Mouse (Mus musculus) neutrophil, adult 83 days (primary cell): ENCODE measurements around the gene Wdr35. TPM values are rescaled to one million over a fixed set of nuclear protein-coding genes. Genes with fewer than 3 reads are reported as not detected.

Experiments used
- total RNA-seq, 2 experiments: library from RNA; stranded (reverse); gene quantifications; one replicate each; pipeline ENCODE4 v1.2.4; 2023

Wdr35 gene
- total RNA-seq = 1 to 10 TPM in 1 of 2 experiments, under 1 TPM in 1; 0.83 to 1.5 TPM

DNA sequence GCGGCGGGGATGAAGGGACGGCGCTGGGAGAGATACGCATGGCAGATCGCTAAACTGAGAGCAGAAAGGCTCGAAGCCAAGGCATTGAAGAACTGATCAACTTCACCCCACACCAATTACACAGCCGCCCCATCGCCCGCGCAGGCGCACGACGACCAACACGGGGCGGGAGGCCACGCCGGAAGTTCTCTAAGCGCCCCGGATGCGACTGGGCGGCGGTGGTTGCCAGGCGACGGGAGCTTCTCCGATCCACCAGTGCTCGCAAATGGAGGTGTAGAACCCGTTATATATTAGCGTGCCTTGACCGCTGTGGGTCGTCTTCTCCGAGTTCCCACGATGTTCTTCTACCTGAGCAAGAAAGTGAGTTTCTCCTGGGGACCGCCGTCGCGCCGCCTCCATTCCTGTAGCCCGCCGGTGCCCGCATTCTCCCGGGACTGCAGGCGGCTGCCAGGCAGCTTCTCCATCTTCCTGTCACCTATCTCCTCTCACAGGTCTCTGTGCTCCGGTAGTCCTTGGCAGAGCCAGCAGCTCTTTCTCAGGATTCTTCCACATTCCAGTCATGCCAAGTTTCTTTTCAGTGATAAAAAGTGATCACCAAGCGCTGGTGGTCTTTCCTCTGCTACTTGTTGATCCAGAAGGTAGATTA lies at the start of gene Wdr35:
Wdr35 (plus strand) TSS at position 73 of the 646 bp plus-strand sequence.

DNA sequence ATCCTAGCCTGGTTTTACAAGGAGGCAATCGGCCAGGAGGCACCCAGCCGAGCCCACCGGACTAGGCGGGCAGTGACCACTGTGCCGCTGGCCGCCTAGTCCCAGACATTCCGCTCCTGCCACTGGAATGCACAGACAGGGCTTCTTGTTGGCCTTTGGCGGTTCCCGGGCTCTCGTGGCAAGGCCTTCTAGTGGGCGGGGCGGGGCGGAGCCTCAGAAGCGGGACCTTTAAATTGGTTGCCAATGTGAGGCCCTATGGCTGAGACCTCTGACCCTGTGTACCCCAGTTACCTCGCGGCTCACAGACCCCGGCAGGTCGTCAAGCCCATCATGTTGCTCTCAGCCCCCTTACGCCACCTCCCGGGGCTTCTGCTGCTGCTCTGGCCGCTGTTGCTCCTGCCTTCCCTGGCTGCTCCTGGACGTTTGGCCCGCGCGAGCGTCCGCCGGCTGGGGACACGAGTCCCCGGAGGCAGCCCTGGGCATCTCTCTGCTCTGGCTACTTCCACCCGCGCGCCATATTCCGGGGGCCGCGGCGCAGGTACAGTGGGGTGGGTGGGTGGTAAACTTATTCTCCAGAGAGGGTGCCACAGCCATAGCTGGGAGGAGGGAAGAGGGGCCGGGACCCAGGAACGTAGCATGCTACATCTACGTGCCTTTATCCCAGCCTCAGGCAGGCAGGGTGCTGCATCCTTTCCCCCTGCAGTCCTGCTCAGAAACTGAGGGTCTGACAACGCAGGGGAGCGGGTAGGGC lies 25.8 kb upstream of the Wdr35 start, which contains the start of gene Matn3:
Matn3 (plus strand) TSS at position 216 of the 751 bp plus-strand sequence.

DNA sequence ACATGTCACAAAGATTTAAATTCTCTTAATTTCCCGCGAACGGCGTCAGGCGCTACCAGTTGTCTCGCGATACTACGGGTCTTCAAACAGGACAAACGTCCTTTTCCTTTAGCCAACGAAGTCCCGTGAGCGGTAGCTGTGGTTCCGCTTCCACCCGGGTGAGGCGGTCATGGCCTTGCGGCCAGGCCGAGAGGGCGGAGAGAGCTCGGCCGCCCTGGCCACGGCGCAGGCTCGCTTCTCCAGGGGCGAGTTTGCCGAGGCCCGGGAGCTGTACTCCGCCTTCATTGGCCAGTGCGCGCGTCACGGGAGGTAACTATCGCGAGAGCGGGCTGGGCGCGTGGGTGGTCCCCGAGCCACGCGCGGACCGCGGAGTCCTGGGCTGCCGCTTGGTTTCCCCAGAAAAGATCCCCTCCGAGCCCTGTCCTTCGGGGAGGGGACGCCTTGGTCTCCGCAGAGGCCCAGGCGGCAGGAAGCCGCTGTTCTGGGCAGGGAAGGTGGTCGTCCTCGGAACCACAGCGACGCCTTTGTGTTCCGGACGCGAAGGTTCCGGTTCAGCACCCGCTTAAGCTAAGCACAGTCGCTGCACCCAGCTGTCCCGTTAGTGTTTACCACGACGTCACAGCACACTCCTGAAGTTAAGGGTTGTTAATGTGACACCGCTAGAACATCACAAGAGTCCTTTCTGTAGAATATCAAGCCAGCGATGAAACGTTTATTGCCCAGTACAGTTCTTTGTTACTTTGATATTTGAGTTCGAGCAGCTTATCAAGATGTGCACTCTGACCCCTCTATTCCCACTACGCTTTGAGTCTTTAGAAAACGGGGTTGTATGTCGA lies 56.4 kb downstream of the Wdr35 start, which contains the start of gene Ttc32:
Ttc32 (plus strand) TSS at position 110 of the 836 bp plus-strand sequence.

Other genes starting within 250 kb of the Wdr35 start
- 1 to 10 TPM in 1 of 2 experiments, under 1 TPM in 1; 0.62 to 1.2 TPM for gene Sdc1, start 202.6 kb upstream of the Wdr35 start, total RNA-seq
- gene Laptm4a, start 52.2 kb upstream of the Wdr35 start, total RNA-seq = 10 to 100 TPM; 89.3 to 92.0 TPM
- gene Matn3, start 26.0 kb upstream of the Wdr35 start, total RNA-seq = not detected
- gene Ttc32, start 56.1 kb downstream of the Wdr35 start, total RNA-seq = 10 to 100 TPM; 12.0 to 12.1 TPM